Mouse (Mus musculus) intestine, embryonic 15.5 days (tissue): ENCODE results near the gene Olfr1012. TPM values are rescaled to one million over a fixed set of nuclear protein-coding genes. Genes with fewer than 3 reads are reported as not detected.

Experiments used
- polyA plus RNA-seq: library from polyadenylated mRNA; unstranded; fragments of >200 nt; fragmentation: Nextera tagmentation; extraction: Ambion mirVana; gene quantifications from 2 replicates; pipeline ENCODE4 v1.2.1, GENCODE M21; 2015

Olfr1012 gene
- polyA plus RNA-seq, 1 experiment from 2014 or later = not detected

Other genes starting within 250 kb of the Olfr1012 start
- gene 4833423E24Rik, start 243.7 kb downstream of the Olfr1012 start, polyA plus RNA-seq = 0.06 and 0.10 TPM in 2 replicates
- gene Olfr996, start 183.6 kb downstream of the Olfr1012 start, polyA plus RNA-seq = not detected in 2 replicates
- gene Olfr998, start 173.8 kb downstream of the Olfr1012 start, polyA plus RNA-seq = not detected in 2 replicates
- gene Olfr1000, start 150.9 kb downstream of the Olfr1012 start, polyA plus RNA-seq = not detected in 2 replicates
- gene Olfr1002, start 112.1 kb downstream of the Olfr1012 start, polyA plus RNA-seq = not detected in 2 replicates
- gene Olfr154, start 98.3 kb downstream of the Olfr1012 start, polyA plus RNA-seq = not detected in 2 replicates
- gene Olfr1006, start 84.0 kb downstream of the Olfr1012 start, polyA plus RNA-seq = not detected in 2 replicates
- not detected in 2 replicates for gene Olfr1008, start 73.3 kb downstream of the Olfr1012 start, polyA plus RNA-seq
- not detected in 2 replicates for gene Olfr1009, start 47.3 kb downstream of the Olfr1012 start, polyA plus RNA-seq
- gene Olfr1013, start 4.3 kb upstream of the Olfr1012 start, polyA plus RNA-seq = not detected in 2 replicates
- not detected in 2 replicates for gene Olfr1014, start 9.9 kb upstream of the Olfr1012 start, polyA plus RNA-seq
- not detected in 2 replicates for gene Olfr1015, start 19.3 kb upstream of the Olfr1012 start, polyA plus RNA-seq
- gene Olfr1016, start 39.8 kb upstream of the Olfr1012 start, polyA plus RNA-seq = not detected in 2 replicates
- not detected in 2 replicates for gene Olfr1018, start 55.7 kb upstream of the Olfr1012 start, polyA plus RNA-seq
- gene Olfr1019, start 82.7 kb upstream of the Olfr1012 start, polyA plus RNA-seq = not detected in 2 replicates
- gene Olfr1020, start 84.3 kb upstream of the Olfr1012 start, polyA plus RNA-seq = not detected in 2 replicates
- gene Olfr1022, start 105.8 kb upstream of the Olfr1012 start, polyA plus RNA-seq = not detected in 2 replicates
- gene Olfr1023, start 122.9 kb upstream of the Olfr1012 start, polyA plus RNA-seq = not detected in 2 replicates
- gene Olfr1024, start 142.3 kb upstream of the Olfr1012 start, polyA plus RNA-seq = not detected in 2 replicates
- gene Olfr1025-ps1, start 152.4 kb upstream of the Olfr1012 start, polyA plus RNA-seq = not detected in 2 replicates
- gene Olfr1026, start 158.8 kb upstream of the Olfr1012 start, polyA plus RNA-seq = not detected in 2 replicates
- not detected in 2 replicates for gene Olfr1028, start 187.7 kb upstream of the Olfr1012 start, polyA plus RNA-seq
- not detected in 2 replicates for gene Olfr1029, start 211.1 kb upstream of the Olfr1012 start, polyA plus RNA-seq
- not detected in 2 replicates for gene Olfr1030, start 216.5 kb upstream of the Olfr1012 start, polyA plus RNA-seq
- not detected in 2 replicates for gene Olfr1031, start 227.5 kb upstream of the Olfr1012 start, polyA plus RNA-seq
- gene Olfr1032, start 242.8 kb upstream of the Olfr1012 start, polyA plus RNA-seq = not detected in 2 replicates